Mouse (Mus musculus) adrenal gland, adult 2 months (tissue): ENCODE measurements around the gene Glp1r. TPM values are rescaled to one million over a fixed set of nuclear protein-coding genes. Genes with fewer than 3 reads are reported as not detected.

ENCODE experiments used
- microRNA-seq, 2 experiments: library from miRNA; unstranded; fragments of <30 nt; microRNA quantifications; one replicate each; pipeline ENCODE4 v1.2.0; 2021
- polyA plus RNA-seq: library from polyadenylated mRNA; depleted of rRNA; stranded (reverse); fragments of >200 nt; gene quantifications from 2 replicates; pipeline ENCODE4 v1.2.3, GENCODE M21; 2012; rRNA removed
- total RNA-seq, 2 experiments: library from RNA; stranded (reverse); gene quantifications; 2 replicates each; pipeline ENCODE4 v1.2.3; 2021

The Glp1r gene
- total and polyA plus RNA-seq, 3 experiments = 0.03 to 0.07 (median 0.06) TPM

Small RNAs within 50 kb of the gene (microRNA-seq; reads per million reads assigned to microRNA genes)
- gene Gm24026 = 0 reads per million in 2 experiments

Other genes with a start within 250 kb of the Glp1r start
- gene Umodl1, start 52.8 kb downstream of the Glp1r start, total RNA-seq = 1 to 10 TPM in 1 of 2 experiments, not detected in 1; 2.7 TPM
- 0.07 and 0.37 TPM in 2 replicates for gene Umodl1, start 52.8 kb downstream of the Glp1r start, polyA plus RNA-seq
- gene Abcg1, start 155.9 kb downstream of the Glp1r start, total RNA-seq = 10 to 100 TPM in 1 of 2 experiments, 1 to 10 TPM in 1; 5.2 to 18.6 TPM
- gene Abcg1, start 155.9 kb downstream of the Glp1r start, polyA plus RNA-seq = 7.9 and 8.2 TPM in 2 replicates
- not detected for gene Tff3, start 227.8 kb downstream of the Glp1r start, total RNA-seq
- gene Tff3, start 227.8 kb downstream of the Glp1r start, polyA plus RNA-seq = 0.44 and 0.48 TPM in 2 replicates
- not detected for gene Tff2, start 242.5 kb downstream of the Glp1r start, total RNA-seq
- 1.1 TPM in 1 of 2 replicates, not detected in the other for gene Tff2, start 242.5 kb downstream of the Glp1r start, polyA plus RNA-seq